Mouse (Mus musculus): ENCODE data around the gene Dnajc5.

The Dnajc5 gene

DNA sequence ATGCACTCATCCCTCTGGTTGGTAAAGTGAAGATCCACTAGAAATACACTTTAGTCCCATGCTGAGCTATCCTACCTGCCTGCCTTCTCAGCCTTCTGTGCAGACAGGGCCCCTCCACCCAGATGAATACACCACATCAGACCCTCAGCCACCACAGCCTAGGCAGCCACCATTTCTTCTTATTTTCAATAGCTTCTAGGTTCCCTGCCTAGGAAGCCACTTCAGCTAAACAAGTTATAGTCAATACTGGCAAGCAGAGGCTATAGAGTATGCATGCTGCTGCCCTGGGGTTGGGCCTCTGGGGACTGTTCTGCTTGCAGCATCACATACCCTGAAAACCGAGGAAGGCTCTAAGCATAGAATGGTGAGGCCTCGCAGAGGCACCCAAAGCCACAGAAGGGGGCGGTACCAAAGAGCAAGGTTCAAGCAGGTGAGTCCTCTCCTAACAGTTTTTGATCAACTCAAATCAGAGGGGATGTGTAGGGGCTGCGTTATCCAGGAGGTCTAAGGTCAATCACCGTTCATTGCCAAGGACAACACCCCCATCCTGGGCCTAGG lies 71.3 kb downstream of the Dnajc5 start, which contains the start of gene Prpf6:
Prpf6 (plus strand) TSS at position 341 of the 558 bp plus-strand sequence.
- peak; percentile 47 for DNase-seq

- DNase-seq: peak; percentile 86
Observed at GRCm38 (mm10) chr2:181592231-181593041, 72.2 kb downstream of the Dnajc5 start, which contains the start of gene Zfp512b. TSS of gene Zfp512b (minus strand) at chr2:181592803.

DNA sequence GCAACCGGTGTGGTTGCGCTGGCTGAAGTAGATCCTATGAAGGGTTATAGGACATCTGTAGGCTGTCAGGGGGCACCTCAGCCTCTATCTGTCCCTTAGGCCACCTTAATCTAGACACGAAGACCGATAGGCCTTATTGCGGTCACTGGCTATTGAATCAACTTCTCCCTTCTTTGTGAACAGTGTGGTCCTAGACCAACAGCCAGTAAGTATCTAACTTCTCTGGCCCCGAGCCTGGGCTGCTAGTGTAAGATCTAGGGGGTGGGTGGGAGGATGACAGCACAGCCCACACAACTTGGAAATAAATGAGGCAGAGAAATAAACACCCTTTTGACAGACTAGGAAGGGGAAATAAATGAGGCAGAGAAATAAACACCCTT lies 72.7 kb downstream of the Dnajc5 start:
- DNase-seq: no peak

DNA sequence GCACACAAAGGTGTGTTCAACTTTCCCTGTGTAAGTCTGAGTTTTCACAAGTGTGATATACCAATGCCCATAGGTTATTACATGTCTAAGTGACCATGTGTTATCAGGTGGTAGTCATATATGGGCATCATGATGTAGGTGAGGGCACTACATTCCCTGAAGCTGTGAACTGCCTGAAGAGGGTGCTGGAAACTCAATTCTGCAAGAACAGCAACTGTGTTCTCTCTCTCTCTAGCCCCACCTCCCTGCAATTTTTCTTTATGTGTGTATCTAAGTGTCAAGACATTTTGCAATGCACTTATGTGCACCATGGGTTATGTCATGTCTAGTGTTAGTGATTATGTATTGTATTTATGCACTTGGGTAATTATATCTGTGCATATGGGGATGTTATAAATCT lies 73.7 kb downstream of the Dnajc5 start:
- DNase-seq: no peak

GRCm38 (mm10) chr2:181594946-181595696 lies 74.8 kb downstream of the Dnajc5 start:
- DNase-seq: peak; percentile 66

DNA sequence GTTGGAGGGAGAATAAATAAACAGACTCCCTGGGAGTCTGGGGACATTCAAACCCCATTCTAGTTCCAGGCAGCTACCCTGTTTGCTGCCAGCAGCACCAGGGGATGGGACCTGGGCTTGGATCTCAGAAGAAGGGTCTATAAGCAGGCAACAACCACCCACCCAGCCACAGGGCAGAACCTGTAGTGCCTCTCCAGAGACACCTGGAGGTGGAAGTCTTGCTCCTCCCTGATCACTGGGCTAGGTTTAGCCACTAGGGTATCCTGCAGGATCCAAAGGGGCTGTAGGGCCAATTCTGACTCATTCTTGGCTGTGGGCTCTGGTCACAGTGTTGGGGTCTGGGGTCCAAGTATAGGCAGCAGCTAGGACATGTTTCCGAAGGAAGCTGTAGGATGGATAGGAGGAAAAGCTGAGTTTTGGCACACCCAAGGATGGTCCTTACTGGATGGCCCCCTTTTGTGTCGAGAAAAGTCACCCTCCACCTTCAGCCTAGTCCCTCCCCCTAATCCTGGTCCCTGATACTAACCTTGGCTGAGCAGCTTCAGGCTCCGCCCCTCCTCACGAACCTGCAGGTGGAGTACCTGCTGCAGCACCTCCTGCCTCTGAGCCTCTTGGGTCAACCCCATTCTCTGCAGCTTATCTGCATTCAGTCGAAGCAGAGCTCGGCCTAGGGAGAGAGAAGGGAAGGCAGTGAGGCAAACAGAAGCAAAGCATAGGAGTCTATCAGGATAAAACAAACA lies 76.1 kb downstream of the Dnajc5 start:
- DNase-seq: peak; percentile 56

DNA sequence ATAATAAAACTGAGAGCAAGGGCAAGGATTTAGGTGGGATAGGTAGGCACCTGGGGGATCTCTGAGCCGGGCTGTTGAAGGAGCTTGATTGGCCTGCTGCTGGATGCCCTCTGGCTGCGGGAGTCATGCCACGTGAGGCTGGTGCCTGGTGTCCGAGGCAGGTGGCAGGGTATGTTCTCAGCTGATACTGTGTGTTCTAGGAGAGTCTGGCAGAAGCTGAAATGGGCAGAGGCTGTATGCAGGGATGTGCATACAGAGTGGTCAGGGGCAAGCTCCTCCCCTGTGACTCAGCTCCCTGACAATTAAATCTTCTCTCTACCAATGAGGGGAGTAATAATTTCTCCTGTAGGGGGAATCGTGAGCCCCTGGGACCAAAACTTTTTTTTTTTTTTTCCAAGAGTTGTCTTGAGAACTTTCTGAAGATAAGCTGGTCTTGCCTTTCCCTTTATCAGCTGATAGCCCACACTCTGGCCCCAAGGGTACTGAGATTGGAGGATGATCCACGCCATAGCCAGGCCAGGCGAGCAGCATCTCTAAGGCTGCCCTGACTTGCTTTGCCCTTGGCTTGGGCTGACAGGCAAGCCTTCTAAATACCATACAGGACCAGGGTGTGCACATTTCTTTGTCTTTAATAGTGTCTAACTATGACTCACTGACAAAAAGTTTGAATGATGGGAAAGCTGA lies 77.2 kb downstream of the Dnajc5 start:
- peak; percentile 59 for DNase-seq

DNA sequence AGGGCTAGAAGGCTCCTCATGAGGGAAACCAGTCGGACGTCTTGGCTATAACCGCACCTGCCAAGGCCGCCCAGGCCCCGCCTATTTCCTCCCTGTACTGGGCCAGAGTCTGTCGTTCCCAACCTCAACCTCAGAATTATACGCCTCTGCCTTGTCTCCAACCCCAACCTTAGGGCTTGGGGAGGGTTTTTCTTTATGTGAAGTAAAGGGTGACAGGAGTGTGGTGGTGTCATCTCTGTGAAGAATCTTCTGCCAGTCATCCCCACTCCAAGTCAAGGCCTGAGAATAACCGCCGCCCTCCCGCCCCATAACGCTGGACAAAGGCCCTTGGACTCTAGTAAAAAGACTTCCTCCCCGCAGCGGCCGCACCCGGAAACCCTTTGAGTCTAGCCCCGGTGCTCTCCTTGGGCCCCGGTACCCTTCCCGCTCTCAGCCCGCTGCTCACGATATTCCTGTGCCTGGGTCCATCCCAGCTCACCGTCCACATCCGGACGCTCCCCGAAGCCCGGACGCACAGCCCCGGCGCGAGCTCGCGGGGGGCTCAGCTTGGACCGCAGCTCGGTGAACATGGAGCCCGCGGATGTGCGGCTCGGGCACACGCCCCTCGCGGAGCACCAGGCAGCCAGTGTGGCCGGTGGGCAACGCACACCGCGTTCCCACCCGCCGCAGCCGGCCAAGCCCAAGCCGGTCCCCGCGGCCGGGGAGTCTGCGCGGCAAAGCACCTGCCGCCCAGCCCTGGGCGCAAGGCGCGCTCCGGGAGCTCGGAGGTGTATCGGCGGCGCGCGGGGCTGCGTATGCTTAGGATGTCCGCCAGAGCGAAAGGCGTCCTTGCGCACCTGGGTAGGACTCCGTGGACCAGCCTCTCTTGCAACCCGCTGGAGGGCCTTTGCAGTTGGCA lies 78.4 kb downstream of the Dnajc5 start, which contains the start of gene Samd10:
Samd10 (minus strand) TSS at position 759 of the 898 bp plus-strand sequence.
- peak; percentile 85 for DNase-seq

GRCm38 (mm10) chr2:181600226-181600758 lies 80.0 kb downstream of the Dnajc5 start:
- no peak for DNase-seq

GRCm38 (mm10) chr2:181600828-181601750 lies 80.8 kb downstream of the Dnajc5 start:
- peak; percentile 98 for DNase-seq

DNA sequence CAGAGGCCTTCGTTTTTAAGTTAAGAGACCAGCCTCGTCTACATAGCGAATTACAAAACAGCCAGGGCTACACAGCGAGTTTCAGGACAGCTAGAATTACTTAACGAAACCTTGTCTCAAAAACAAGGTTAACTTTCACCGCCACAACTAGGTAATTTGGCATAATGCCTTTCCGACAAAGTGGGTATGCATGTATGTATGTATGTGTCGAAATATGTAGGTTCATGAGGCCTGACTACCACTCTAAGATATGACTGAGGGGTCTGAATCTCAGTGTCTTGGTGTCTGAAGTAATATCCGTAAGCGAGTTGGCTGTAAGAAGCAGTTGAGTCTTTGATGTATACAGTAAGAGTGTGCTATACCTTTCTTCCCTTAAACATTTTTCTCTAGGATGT lies 81.5 kb downstream of the Dnajc5 start:
- no peak for DNase-seq

DNA sequence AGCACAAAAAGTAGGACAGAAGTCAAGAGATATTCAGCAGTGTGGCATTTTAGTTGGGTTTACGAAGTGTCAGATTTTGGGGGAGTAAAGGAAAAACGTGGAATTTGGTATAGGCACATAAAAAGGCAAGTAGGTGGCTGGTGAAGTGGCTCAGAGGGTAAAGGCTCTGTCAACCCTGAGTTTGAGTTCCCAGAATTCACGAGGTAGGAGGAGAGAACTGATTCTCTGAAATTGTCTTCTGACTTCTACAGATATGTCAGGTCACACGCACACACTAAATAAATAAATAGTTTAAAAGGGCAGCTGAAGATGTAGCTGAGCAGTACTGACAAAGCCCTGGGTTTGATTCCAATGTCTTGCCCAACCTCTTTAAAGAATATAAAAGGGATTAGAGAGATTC lies 82.1 kb downstream of the Dnajc5 start:
- DNase-seq: no peak
